Comparison of ENCODE assay signal across 9 mouse cellular contexts in genomic region chr2:52036929-52037595, GRCm38 (mm10). TPM values are rescaled to one million over a fixed set of nuclear protein-coding genes. Genes with fewer than 3 reads are reported as not detected.
DNase-seq lines count a peak whose midpoint lies in the region; ATAC-seq and TF ChIP-seq lines count a peak whose summit lies in the region.
"Had no signal": no experiment of that assay in that cellular context is flagged by ENCODE, and none has a peak within 500 bp of the region (broad histone marks: within the 10 kb centered on the region; RNA-seq: fewer than 3 reads in every experiment).

No protein-coding gene starts in this region.

- no peak for DNase-seq in heart, adult 8-10 months (ENCODE audit: low spot score)
- DNase-seq in embryonic facial prominence, embryonic 11.5 days (ENCODE audit: low spot score): peak; percentile 27
- DNase-seq in midbrain, postnatal 0 days (ENCODE audit: low spot score): no peak
- DNase-seq in testis, postnatal 10 days (ENCODE audit: low spot score): no peak
- DNase-seq in thymus, adult 18-20 months: no peak
- DNase-seq in cerebellum, adult 9-11 months: no peak
- DNase-seq: right cerebral cortex, postnatal 4 days had no signal

- no peak overlapping the region for H3K27ac ChIP-seq in heart, embryonic 13.5 days (replicated peaks)
- H3K27ac ChIP-seq in embryonic facial prominence, embryonic 11.5 days (replicated peaks; ENCODE audit: low read depth, low read length): no peak overlapping the region; the same call in 1 of the 2 replicates
- H3K27ac ChIP-seq in hindbrain, embryonic 16.5 days (ENCODE audit: low read depth, low read length): no peak overlapping the region
- H3K27ac ChIP-seq in midbrain, postnatal 0 days (ENCODE audit: low read depth, low read length): no peak overlapping the region

- WGBS in heart, embryonic 13.5 days: 49% methylated on average over 10 of the region's 11 CpGs
- WGBS in embryonic facial prominence, embryonic 11.5 days: 32% methylated on average over 10 of the region's 11 CpGs
- 36% methylated on average over 9 of the region's 11 CpGs for WGBS in hindbrain, embryonic 16.5 days
- 46% methylated on average over 9 of the region's 11 CpGs for WGBS in midbrain, postnatal 0 days

- H3K4me3 ChIP-seq in heart, embryonic 13.5 days: peak overlapping the region; percentile 55
- H3K4me3 ChIP-seq in embryonic facial prominence, embryonic 11.5 days (ENCODE audit: low read depth, low read length): peak overlapping the region; percentile 43
- H3K4me3 ChIP-seq in hindbrain, embryonic 16.5 days (ENCODE audit: low read length): no peak overlapping the region
- H3K4me3 ChIP-seq in midbrain, postnatal 0 days (ENCODE audit: low read depth, low read length): no peak overlapping the region

- peaks cover 6% of the 10 kb centered on the region for H3K27me3 ChIP-seq in heart, embryonic 13.5 days (replicated peaks)
- no peaks in the 10 kb centered on the region for H3K27me3 ChIP-seq in embryonic facial prominence, embryonic 11.5 days (ENCODE audit: control insufficient read depth, insufficient read depth, low read length)
- H3K27me3 ChIP-seq in hindbrain, embryonic 16.5 days (replicated peaks; ENCODE audit: control insufficient read depth, insufficient read depth, low read length): no peaks in the 10 kb centered on the region
- H3K27me3 ChIP-seq in midbrain, postnatal 0 days (ENCODE audit: insufficient read depth, low read length): no peaks in the 10 kb centered on the region

- no peaks in the 10 kb centered on the region for H3K9me3 ChIP-seq in heart, embryonic 13.5 days
- H3K9me3 ChIP-seq in embryonic facial prominence, embryonic 11.5 days (replicated peaks; ENCODE audit: control insufficient read depth, low read length): no peaks in the 10 kb centered on the region
- no peaks in the 10 kb centered on the region for H3K9me3 ChIP-seq in hindbrain, embryonic 16.5 days (ENCODE audit: control insufficient read depth, low read length)
- no peaks in the 10 kb centered on the region for H3K9me3 ChIP-seq in midbrain, postnatal 0 days (ENCODE audit: low read length)

- H3K4me1 ChIP-seq in heart, embryonic 13.5 days: no peaks in the 10 kb centered on the region
- H3K4me1 ChIP-seq in embryonic facial prominence, embryonic 11.5 days (ENCODE audit: control insufficient read depth, insufficient read depth, low read length): no peaks in the 10 kb centered on the region
- H3K4me1 ChIP-seq in hindbrain, embryonic 16.5 days (ENCODE audit: control insufficient read depth, insufficient read depth, low read depth, low read length): no peaks in the 10 kb centered on the region
- H3K4me1 ChIP-seq in midbrain, postnatal 0 days (ENCODE audit: insufficient read depth, low read length): no peaks in the 10 kb centered on the region

- H3K9ac ChIP-seq in heart, embryonic 13.5 days: no peak overlapping the region
- no peak overlapping the region for H3K9ac ChIP-seq in embryonic facial prominence, embryonic 11.5 days (replicated peaks; ENCODE audit: low read length)
- no peak overlapping the region for H3K9ac ChIP-seq in hindbrain, embryonic 16.5 days (ENCODE audit: low read depth, low read length)
- H3K9ac ChIP-seq in midbrain, postnatal 0 days (replicated peaks; ENCODE audit: low read length, poor library complexity, severe bottlenecking): no peak overlapping the region

- no peak for TF ChIP-seq CTCF in midbrain, postnatal 0 days (IDR thresholded peaks at IDR 0.05)

- peak overlapping the region; percentile 82 for H3K4me2 ChIP-seq in heart, embryonic 13.5 days
- peak overlapping the region; percentile 49 for H3K4me2 ChIP-seq in embryonic facial prominence, embryonic 11.5 days (ENCODE audit: low read depth, low read length)
- H3K4me2 ChIP-seq in hindbrain, embryonic 16.5 days (ENCODE audit: low read length): peak overlapping the region; percentile 59
- H3K4me2 ChIP-seq in midbrain, postnatal 0 days (ENCODE audit: low read depth, low read length, poor library complexity, severe bottlenecking): peak overlapping the region; percentile 55; the same call in 1 of the 2 replicates

- no peak for ATAC-seq in heart, embryonic 13.5 days (ENCODE audit: extremely low read depth, insufficient number of reproducible peaks, low FRiP score, low TSS enrichment)
- ATAC-seq in embryonic facial prominence, embryonic 11.5 days (replicated peaks; ENCODE audit: insufficient number of reproducible peaks, low FRiP score, low TSS enrichment, low read depth): peak; percentile 37
- peak; percentile 71; the same call in 1 of the 2 replicates for ATAC-seq in hindbrain, embryonic 16.5 days
- ATAC-seq in midbrain, postnatal 0 days (ENCODE audit: low FRiP score): peak; percentile 34; the same call in 1 of the 2 replicates

- no peaks in the 10 kb centered on the region for H3K36me3 ChIP-seq in heart, embryonic 13.5 days
- H3K36me3 ChIP-seq in embryonic facial prominence, embryonic 11.5 days (replicated peaks; ENCODE audit: control insufficient read depth, insufficient read depth, low read depth, low read length): no peaks in the 10 kb centered on the region
- no peaks in the 10 kb centered on the region for H3K36me3 ChIP-seq in hindbrain, embryonic 16.5 days (ENCODE audit: control insufficient read depth, insufficient read depth, low read length)
- H3K36me3 ChIP-seq in midbrain, postnatal 0 days (ENCODE audit: insufficient read depth, low read length): no peaks in the 10 kb centered on the region

RNA-seq across cellular contexts. Expression of gene Tnfaip6, which starts 0.7 kb away (rescaled TPM):
- polyA plus RNA-seq in heart, embryonic 13.5 days (2015; fragmentation: Nextera tagmentation; extraction: Ambion mirVana): 2.5 and 3.6 TPM in 2 replicates
- under 1 TPM; 0.59 to 0.86 (median 0.67) TPM for total RNA-seq in heart, adult 8-10 months (2022)
- polyA plus RNA-seq in embryonic facial prominence, embryonic 11.5 days (2014; fragmentation: Nextera tagmentation; extraction: Ambion mirVana): 62.9 and 68.6 TPM in 2 replicates
- 3.8 and 4.1 TPM in 2 replicates for polyA plus RNA-seq in hindbrain, embryonic 16.5 days (2015; fragmentation: Nextera tagmentation; extraction: Ambion mirVana)
- total RNA-seq in midbrain, postnatal 0 days (2014; rRNA removed): 1.6 and 2.0 TPM in 2 replicates
- polyA plus RNA-seq in midbrain, postnatal 0 days (2015; fragmentation: Nextera tagmentation; extraction: Ambion mirVana): 3.1 and 3.2 TPM in 2 replicates

RNA-seq across cellular contexts. Expression of gene Rif1, which starts 35.6 kb away (rescaled TPM):
- polyA plus RNA-seq in heart, embryonic 13.5 days (2015; fragmentation: Nextera tagmentation; extraction: Ambion mirVana): 16.3 and 16.6 TPM in 2 replicates
- 10 to 100 TPM; 17.7 to 21.3 (median 20.8) TPM for total RNA-seq in heart, adult 8-10 months (2022)
- polyA plus RNA-seq in embryonic facial prominence, embryonic 11.5 days (2014; fragmentation: Nextera tagmentation; extraction: Ambion mirVana): 47.1 and 52.9 TPM in 2 replicates
- 10.2 and 13.2 TPM in 2 replicates for polyA plus RNA-seq in hindbrain, embryonic 16.5 days (2015; fragmentation: Nextera tagmentation; extraction: Ambion mirVana)
- total RNA-seq in midbrain, postnatal 0 days (2014; rRNA removed): 17.2 and 31.3 TPM in 2 replicates
- polyA plus RNA-seq in midbrain, postnatal 0 days (2015; fragmentation: Nextera tagmentation; extraction: Ambion mirVana): 8.1 and 13.8 TPM in 2 replicates

Comparison
In these comparisons a context has a peak if more than half of its experiments do, and no peak if none do; other contexts are left out.
1. H3K4me3 ChIP-seq: peak in heart, embryonic 13.5 days (single experiment) and embryonic facial prominence, embryonic 11.5 days (single experiment); none in hindbrain, embryonic 16.5 days (single experiment) and midbrain, postnatal 0 days (single experiment).
2. RNA of gene Tnfaip6, which starts 0.7 kb away (polyA plus RNA-seq): 62.9 to 68.6 TPM in embryonic facial prominence, embryonic 11.5 days; 3.8 to 4.1 TPM in hindbrain, embryonic 16.5 days, 2.5 to 3.6 TPM in heart, embryonic 13.5 days and 3.1 to 3.2 TPM in midbrain, postnatal 0 days; every median in the first group is over 10 times any median in the second.
3. Peak in every context shown above with its lines, with median percentiles within 50 percentile points of each other: H3K4me2 ChIP-seq.